Mouse (Mus musculus) thymus, adult 2 months (tissue): ENCODE data around the gene Fgfr2.

Source experiments
- CTCF ChIP-seq: fragments of 200-500 bp; IDR thresholded peaks from 2 replicates; pipeline ENCODE4 v1.5.1; 2012; ENCODE audit warnings: mild to moderate bottlenecking, control low read depth, low read length, moderate library complexity, borderline replicate concordance; ENCODE audit not compliant: control insufficient read depth, poor library complexity, insufficient read depth; ENCODE audit errors: extremely low read depth
- POLR2A ChIP-seq: fragments of 200-500 bp; IDR thresholded peaks from 2 replicates; pipeline ENCODE4 v1.6.1; 2012; ENCODE audit warnings: mild to moderate bottlenecking, low read length, control low read depth, moderate library complexity; ENCODE audit not compliant: control insufficient read depth, poor library complexity, insufficient read depth; ENCODE audit errors: extremely low read depth

DNA sequence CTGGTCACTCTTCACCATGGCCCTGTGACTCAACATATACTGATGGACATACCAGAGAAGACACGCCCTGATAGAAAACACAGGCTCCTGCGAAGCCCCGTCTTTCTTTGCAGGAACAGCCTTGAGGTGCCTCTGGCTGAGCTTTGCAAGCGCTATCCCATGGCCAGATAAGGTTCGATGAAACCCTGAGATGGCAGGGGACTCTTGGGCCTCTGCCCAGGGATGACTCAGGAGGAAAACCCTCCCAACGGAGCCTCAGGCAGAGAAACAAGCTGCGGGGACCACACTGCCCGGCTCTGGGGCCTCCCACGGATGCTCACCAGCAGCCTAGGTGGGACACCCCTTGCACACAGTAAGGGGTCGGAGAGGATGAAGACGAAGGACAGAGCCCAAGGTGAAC lies 115.8 kb downstream of the Fgfr2 start:
- TF ChIP-seq POLR2A: no peak
- TF ChIP-seq CTCF: no peak
